Mouse (Mus musculus) ES-E14 (cell line): ENCODE measurements around the gene En2. TPM values are rescaled to one million over a fixed set of nuclear protein-coding genes. Genes with fewer than 3 reads are reported as not detected.

Experiments
- DNase-seq: peaks from one replicate; pipeline ENCODE4 v3.0.0-alpha.2; 2013; ENCODE audit warnings: low read depth, low spot score
- H3K27ac ChIP-seq: 2 replicates; pipeline ENCODE4 v1.5.1; 2012; ENCODE audit warnings: low read depth, mild to moderate bottlenecking, low read length, moderate library complexity, mixed read lengths; ENCODE audit not compliant: poor library complexity, insufficient read depth, severe bottlenecking
- H3K36me3 ChIP-seq: 2 replicates; pipeline ENCODE4 v1.6.1; 2012; ENCODE audit warnings: mild to moderate bottlenecking, low read length, moderate library complexity, mixed read lengths; ENCODE audit not compliant: control insufficient read depth, poor library complexity, insufficient read depth, severe bottlenecking
- H3K4me1 ChIP-seq, 2 experiments: fragments of 150-350 bp in 1 of 2; sonication (generic) in 1 of 2; 2 replicates each; pipeline ENCODE4 v1.6.1; 2012; ENCODE audit warnings: low read length in 2 of 2, mild to moderate bottlenecking in 1 of 2, mixed read lengths in 1 of 2; ENCODE audit not compliant: control insufficient read depth in 2 of 2, insufficient read depth in 2 of 2, poor library complexity in 1 of 2
- H3K4me3 ChIP-seq, 2 experiments: fragments of 150-350 bp in 1 of 2; sonication (generic) in 1 of 2; 2 replicates each; pipeline ENCODE4 v1.5.1; 2012; ENCODE audit warnings: low read length in 2 of 2, low read depth in 1 of 2, mild to moderate bottlenecking in 1 of 2, mixed read lengths in 1 of 2; ENCODE audit not compliant: insufficient read depth in 1 of 2, poor library complexity in 1 of 2, severe bottlenecking in 1 of 2
- H3K9ac ChIP-seq: 2 replicates; pipeline ENCODE4 v1.6.1; 2012; ENCODE audit warnings: low read depth, mild to moderate bottlenecking, low read length, mixed read lengths; ENCODE audit not compliant: poor library complexity, insufficient read depth, severe bottlenecking
- H3K9me3 ChIP-seq: fragments of 150-350 bp; sonication (generic); 2 replicates; pipeline ENCODE4 v1.6.1; 2012; ENCODE audit warnings: low read depth, mild to moderate bottlenecking, low read length; ENCODE audit not compliant: control insufficient read depth, insufficient read depth
- CHD2 ChIP-seq: IDR thresholded peaks from 2 replicates; pipeline ENCODE4 v1.6.1; 2014; ENCODE audit warnings: mild to moderate bottlenecking, low read depth, low read length, inconsistent platforms
- HCFC1 ChIP-seq: IDR thresholded peaks from 2 replicates; pipeline ENCODE4 v1.6.1; 2012; ENCODE audit warnings: low read length, inconsistent platforms, borderline replicate concordance; ENCODE audit not compliant: insufficient read depth
- MAFK ChIP-seq: IDR thresholded peaks from 2 replicates; pipeline ENCODE4 v1.6.1; 2014; ENCODE audit warnings: mild to moderate bottlenecking, low read depth, low read length, inconsistent platforms; ENCODE audit not compliant: insufficient read depth
- ZC3H11A ChIP-seq: IDR thresholded peaks from 2 replicates; pipeline ENCODE4 v1.6.1; 2012; ENCODE audit warnings: low read depth, mild to moderate bottlenecking, inconsistent platforms, low read length, borderline replicate concordance
- ZNF384 ChIP-seq: IDR thresholded peaks from 2 replicates; pipeline ENCODE4 v1.6.1; 2012; ENCODE audit warnings: low read depth, low read length, inconsistent platforms
- in situ Hi-C, 2 experiments: fragments of 600-800 bp; cut with MboI; formaldehyde crosslinking; loops; one replicate each; pipeline ENCODE4 v1.15.1; 2025; ENCODE audit warnings: low sequenced_read_pairs in 2 of 2, inconsistent platforms in 1 of 2; ENCODE audit not compliant: unreplicated experiment in 2 of 2
- total RNA-seq: library from RNA; depleted of rRNA; stranded (reverse); fragments of 300-350 nt; gene quantifications from 2 replicates; pipeline ENCODE4 v1.2.3, GENCODE M21; 2012

The En2 gene
- total RNA-seq, 1 experiment: 3.2 TPM

DNA sequence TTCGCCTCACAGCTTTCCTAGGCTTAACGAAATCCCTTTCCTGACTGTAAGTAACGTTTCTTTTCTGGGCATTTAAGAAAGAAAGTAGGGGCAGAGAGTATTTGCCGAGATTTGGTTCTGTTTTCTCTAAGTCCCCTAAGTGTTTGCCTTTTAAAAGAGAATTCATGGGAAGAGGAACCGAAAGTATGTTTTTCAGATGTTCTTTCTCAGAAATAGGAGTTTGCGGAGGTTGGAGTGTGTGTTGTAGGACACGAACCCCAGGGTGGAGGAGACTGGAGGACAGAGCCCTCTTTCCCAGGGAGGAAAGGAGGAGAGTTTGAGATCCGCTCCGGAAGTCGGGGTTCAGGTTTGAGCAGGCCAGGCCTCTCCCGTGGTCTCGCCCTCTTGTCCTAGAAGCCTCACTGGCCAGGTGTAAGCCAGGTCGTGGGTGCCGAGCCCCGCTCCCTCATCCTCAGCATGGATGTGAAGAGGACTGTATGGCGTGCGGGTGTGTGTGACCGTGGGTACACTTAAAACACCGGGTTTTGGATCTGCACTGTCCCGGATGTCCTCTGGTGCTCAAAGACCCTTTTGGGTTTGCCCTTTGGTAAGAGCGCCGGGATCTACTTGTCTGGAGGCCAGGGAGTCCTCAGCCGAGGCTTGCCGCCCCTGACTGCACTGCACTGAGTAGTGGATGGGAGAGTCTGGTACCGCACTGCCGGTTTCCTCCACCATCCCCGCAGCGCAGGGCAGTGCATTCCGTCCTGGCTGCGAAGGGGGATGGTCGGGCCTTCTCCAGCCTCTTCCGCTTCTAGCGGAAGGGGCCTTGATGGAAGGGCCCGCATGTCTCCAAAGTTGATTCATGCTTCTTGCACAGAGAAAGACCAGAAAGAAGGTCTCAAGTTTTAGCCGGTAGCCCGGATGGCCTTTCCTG, 3.0 kb downstream of the En2 start:
- in situ Hi-C loops: loop anchor here (5.0 to 10.0 kb wide), 4 partner anchors 294 to 1309 kb away; partner anchors contain the start of genes Mnx1 (in 2 of the 2) and Shh (in 1 of the 2)
- Histone ChIP-seq H3K4me1 (peaks cover 2 to 7% of the 10 kb centered on the region in 2 experiments; a peak in 1 of 4 replicates), H3K27ac (no peak overlapping the region), H3K9ac (no peak overlapping the region), H3K9me3 (no peaks in the 10 kb centered on the region), H3K4me3 (peak overlapping the region; percentile 6 to 15; a peak in 3 of 4 replicates), H3K36me3 (no peaks in the 10 kb centered on the region)
- TF ChIP-seq ZNF384 (no peak), HCFC1 (no peak), CHD2 (no peak), ZC3H11A (no peak), MAFK (no peak)
- no peak for DNase-seq

DNA sequence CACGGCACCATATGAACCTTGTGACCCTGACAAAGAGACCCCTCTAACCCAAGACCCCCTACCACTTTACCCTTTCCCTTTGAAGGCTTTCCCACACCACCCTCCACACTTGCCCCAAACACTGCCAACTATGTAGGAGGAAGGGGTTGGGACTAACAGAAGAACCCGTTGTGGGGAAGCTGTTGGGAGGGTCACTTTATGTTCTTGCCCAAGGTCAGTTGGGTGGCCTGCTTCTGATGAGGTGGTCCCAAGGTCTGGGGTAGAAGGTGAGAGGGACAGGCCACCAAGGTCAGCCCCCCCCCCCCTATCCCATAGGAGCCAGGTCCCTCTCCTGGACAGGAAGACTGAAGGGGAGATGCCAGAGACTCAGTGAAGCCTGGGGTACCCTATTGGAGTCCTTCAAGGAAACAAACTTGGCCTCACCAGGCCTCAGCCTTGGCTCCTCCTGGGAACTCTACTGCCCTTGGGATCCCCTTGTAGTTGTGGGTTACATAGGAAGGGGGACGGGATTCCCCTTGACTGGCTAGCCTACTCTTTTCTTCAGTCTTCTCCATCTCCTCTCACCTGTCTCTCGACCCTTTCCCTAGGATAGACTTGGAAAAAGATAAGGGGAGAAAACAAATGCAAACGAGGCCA, 3.8 kb downstream of the En2 start:
- Histone ChIP-seq H3K27ac (no peak overlapping the region), H3K9me3 (no peaks in the 10 kb centered on the region), H3K4me1 (peaks cover 2 to 10% of the 10 kb centered on the region in 2 experiments; a peak in 1 of 4 replicates), H3K4me3 (no peak overlapping the region), H3K9ac (no peak overlapping the region), H3K36me3 (no peaks in the 10 kb centered on the region)
- in situ Hi-C loops: loop anchor here (5.0 to 10.0 kb wide), 4 partner anchors 293 to 1308 kb away; partner anchors contain the start of genes Mnx1 (in 2 of the 2) and Shh (in 1 of the 2)
- DNase-seq: no peak
- TF ChIP-seq ZC3H11A: no peak

DNA sequence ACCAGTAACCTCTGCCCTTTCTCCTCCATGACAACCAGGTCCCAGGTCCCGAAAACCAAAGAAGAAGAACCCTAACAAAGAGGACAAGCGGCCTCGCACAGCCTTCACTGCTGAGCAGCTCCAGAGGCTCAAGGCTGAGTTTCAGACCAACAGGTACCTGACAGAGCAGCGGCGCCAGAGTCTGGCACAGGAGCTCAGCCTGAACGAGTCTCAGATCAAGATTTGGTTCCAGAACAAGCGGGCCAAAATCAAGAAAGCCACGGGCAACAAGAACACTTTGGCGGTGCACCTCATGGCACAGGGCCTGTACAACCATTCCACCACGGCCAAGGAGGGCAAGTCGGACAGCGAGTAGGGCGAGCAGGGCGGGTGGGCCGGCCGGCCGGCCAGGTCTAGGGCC, 4.6 kb downstream of the En2 start:
- DNase-seq: no peak

DNA sequence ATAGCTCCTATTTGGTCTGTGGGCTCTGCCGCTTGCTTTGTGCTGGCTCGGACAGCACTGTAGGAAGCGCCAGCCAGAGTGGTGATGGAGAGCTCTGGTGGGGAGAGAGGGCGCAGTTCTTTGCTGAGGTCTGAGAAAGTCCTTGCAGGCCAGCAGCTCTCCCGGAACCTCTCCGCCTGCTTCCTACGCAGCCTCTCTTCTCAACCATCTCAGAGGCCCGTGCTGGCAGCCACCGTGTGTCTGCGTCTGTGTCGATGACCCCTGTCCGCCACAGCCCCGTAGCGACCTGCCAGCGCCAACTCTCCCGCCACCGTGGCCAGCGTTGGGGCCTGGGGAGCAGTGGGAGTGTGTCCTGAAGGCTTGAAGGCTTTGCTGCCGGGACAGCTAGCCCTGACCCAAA, 5.4 kb downstream of the En2 start:
- no peak overlapping the region for H3K27ac ChIP-seq
- no peaks in the 10 kb centered on the region for H3K36me3 ChIP-seq
- in situ Hi-C loops: no loop called here
- no peak for DNase-seq
- no peak overlapping the region for H3K9ac ChIP-seq
- H3K4me1 ChIP-seq: peaks cover 2 to 11% of the 10 kb centered on the region in 2 experiments; a peak in 2 of 4 replicates
- H3K4me3 ChIP-seq: peak overlapping the region; percentile 24 to 31; a peak in 2 of 4 replicates
- TF ChIP-seq CHD2: no peak
- no peak for TF ChIP-seq ZNF384
- no peak for TF ChIP-seq HCFC1
- TF ChIP-seq ZC3H11A: no peak
- TF ChIP-seq MAFK: no peak
- H3K9me3 ChIP-seq: no peaks in the 10 kb centered on the region

More for the DNA sequence above, 4.6 kb downstream of the En2 start:
- Histone ChIP-seq H3K9me3 (no peaks in the 10 kb centered on the region), H3K27ac (no peak overlapping the region), H3K36me3 (no peaks in the 10 kb centered on the region), H3K4me3 (peak overlapping the region; percentile 44 to 51), H3K9ac (no peak overlapping the region), H3K4me1 (peaks cover 2 to 11% of the 10 kb centered on the region in 2 experiments; a peak in 2 of 4 replicates)
- in situ Hi-C loops: no loop called here
- TF ChIP-seq HCFC1 (no peak), ZNF384 (no peak), CHD2 (no peak), ZC3H11A (no peak), MAFK (no peak)
